Mouse (Mus musculus) cerebellum, adult 11 months (tissue): ENCODE measurements around the gene Olfr978.
"Not testable (repeated sequence)": the region's sequence is repeated elsewhere in the genome, so short reads cannot be mapped to it uniquely, and the experiment has no call there.

Experiments
- DNase-seq: peaks from one replicate; pipeline ENCODE4 v3.0.0; 2022

The Olfr978 gene

DNA sequence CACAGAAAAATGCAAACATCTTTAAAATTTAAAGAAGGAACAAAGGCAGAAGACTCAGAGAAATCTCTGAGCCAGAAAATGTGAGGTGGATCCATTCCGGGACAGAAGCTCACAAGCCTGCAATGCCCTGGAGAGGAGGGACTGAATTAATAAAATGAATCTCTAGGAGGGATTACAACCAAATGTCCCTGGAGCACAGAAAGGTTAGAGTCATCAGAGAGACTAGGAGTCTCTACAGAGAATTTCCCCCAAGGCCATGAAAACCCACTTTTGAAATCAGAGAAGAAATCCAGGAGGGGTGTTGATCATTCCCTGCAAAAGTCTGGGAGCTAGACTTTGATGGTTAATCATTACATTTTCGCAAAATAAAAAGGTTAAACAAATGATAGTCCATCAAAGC lies at the start of gene Olfr978:
Gene Olfr978 (plus strand): TSS at position 301 of the 400 bp plus-strand sequence.
- no peak for DNase-seq

- DNase-seq = no peak
These were observed 40.0 kb upstream of the Olfr978 start, which contains the start of gene Olfr975 for GRCm38 (mm10) chr9:39951946-39952345. Gene Olfr975, minus strand, starts transcription at chr9:39952046.

GRCm38 (mm10) chr9:39961033-39961432 lies 30.9 kb upstream of the Olfr978 start, which contains the start of gene Olfr976:
Gene Olfr976, minus strand, starts transcription at chr9:39961133.
- not testable (repeated sequence) for DNase-seq

DNA sequence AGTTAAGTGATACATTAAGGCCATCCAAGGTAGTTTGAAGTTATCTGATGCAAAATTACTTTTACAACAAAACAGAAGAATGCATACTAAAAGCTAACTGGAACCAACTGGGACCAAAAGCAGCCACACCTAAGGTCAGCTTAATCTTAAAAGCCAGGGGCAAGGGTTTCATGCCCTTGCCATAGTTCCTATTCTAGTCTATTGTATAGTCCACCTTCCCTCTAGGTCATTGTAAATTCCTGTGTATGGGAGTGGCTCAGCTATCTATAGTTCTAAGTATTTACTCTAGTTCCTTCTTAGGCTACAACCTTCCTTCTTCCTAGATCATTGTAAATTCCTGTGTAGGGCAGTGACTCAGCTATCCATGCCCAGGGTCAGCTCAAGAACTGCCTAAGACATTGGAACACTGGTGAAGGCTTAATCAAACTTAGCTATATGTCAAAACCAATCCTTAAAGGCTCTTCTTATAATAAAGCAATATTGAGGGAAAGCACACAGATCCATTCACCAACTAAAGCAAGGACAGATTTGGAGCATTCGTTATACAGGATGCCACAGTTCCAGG lies 15.2 kb upstream of the Olfr978 start:
- not testable (repeated sequence) for DNase-seq

- no peak for DNase-seq
These were observed 11.5 kb downstream of the Olfr978 start, which contains the start of gene Olfr979 for GRCm38 (mm10) chr9:40003365-40003764. Gene Olfr979, minus strand, starts transcription at chr9:40003465.

DNA sequence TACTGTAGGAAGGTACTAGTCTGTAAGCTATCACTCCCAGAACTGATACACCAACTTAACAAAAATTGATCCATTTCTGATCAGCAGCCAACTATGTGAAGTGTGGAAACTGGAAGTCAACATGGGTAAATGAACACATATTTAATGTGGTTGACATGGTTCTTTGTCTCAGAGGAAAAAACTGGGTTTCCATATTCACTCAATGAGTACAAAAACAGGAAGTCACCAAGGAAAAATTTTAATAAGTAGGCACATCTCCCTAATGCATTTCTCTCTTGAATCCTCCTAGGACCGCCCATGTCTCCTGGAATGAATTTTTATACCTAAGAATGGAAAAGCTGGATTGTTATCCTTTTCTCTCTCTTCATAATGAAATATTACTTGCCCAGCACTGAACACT lies 17.6 kb downstream of the Olfr978 start, which contains the start of gene Olfr980:
Gene Olfr980 (minus strand): TSS at position 101 of the 400 bp plus-strand sequence.
- no peak for DNase-seq

GRCm38 (mm10) chr9:40021164-40021563 lies 29.3 kb downstream of the Olfr978 start, which contains the start of gene Olfr981:
Gene Olfr981, plus strand, starts transcription at chr9:40021464.
- DNase-seq = no peak
